Mouse (Mus musculus) liver, adult 2 months (tissue): ENCODE results near the gene Pitpnm1.

Experiments used
- CTCF ChIP-seq: fragments of 200-500 bp; IDR thresholded peaks from 2 replicates; pipeline ENCODE4 v1.5.1; 2011; ENCODE audit warnings: low read depth, low read length, control low read depth
- POLR2A ChIP-seq: fragments of 200-500 bp; IDR thresholded peaks from 2 replicates; pipeline ENCODE4 v1.6.1; 2011; ENCODE audit warnings: low read length, control low read depth; ENCODE audit not compliant: insufficient read depth; ENCODE audit errors: extremely low read depth

DNA sequence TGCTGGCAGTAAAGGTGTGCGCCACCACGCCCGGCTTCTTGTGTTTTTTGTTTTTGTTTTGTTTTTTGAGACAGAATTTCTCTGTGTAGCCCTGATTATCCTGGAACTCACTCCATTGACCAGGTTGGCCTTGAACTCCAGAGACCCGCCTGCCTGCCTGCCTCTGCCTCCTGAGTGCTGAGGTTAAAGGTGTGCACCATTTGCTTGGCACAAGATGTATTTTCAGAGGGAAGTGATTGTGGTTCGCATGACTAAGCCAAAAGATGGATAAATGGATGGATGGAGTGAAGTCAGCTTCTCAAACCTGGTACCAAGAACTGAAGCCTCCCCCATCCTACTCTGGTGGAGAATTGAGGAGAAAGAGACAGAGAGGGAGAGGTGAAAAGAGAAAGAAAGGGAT lies 45.2 kb upstream of the Pitpnm1 start:
- no peak for TF ChIP-seq CTCF
- no peak for TF ChIP-seq POLR2A
